Mouse (Mus musculus): ENCODE data around the gene Olfr461. TPM values are rescaled to one million over a fixed set of nuclear protein-coding genes. Genes with fewer than 3 reads are reported as not detected.
"Not testable (repeated sequence)": the region's sequence is repeated elsewhere in the genome, so short reads cannot be mapped to it uniquely, and the experiment has no call there.

Gene Olfr461
- polyA plus RNA-seq (2015; fragmentation: Nextera tagmentation; extraction: Ambion mirVana): 0.13 TPM in 1 of 2 replicates, not detected in the other

DNA sequence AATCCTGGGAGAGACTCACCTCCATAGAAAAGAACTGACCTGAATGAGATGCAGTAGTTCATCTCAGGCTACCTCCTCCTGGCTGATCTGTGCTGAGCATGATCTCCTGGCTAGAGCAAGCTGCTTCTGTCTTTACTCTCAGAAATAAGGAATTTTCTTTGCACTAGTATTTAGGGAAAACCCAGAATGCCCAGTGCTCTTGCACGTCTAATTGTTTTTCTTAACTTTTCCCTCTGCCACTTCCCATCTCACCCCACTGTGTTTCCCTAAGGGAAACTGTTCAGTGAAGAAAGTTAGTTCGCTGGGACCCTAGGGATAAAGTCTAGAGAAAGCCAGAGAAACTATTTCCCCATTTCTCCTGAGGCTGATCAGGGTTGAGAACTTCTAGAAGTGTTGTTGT, at the start of gene Olfr461:
Gene Olfr461, minus strand, starts transcription at position 101 of the 400 bp plus-strand sequence.
- ATAC-seq (ENCODE audit: insufficient number of reproducible peaks, insufficient read depth, low FRiP score, low TSS enrichment, low read depth): no peak
- Histone ChIP-seq H3K9me3 (no peaks in the 10 kb centered on the region), H3K4me3 (no peak within 1 kb of the TSS), H3K27ac (no peak within 1 kb of the TSS), H3K4me2 (no peak within 1 kb of the TSS), H3K9ac (no peak within 1 kb of the TSS), H3K27me3 (no peaks in the 10 kb centered on the region), H3K4me1 (no peaks in the 10 kb centered on the region), H3K36me3 (no peaks in the 10 kb centered on the region)
- WGBS: 86% methylated on average over 2 of the region's 2 CpGs

DNA sequence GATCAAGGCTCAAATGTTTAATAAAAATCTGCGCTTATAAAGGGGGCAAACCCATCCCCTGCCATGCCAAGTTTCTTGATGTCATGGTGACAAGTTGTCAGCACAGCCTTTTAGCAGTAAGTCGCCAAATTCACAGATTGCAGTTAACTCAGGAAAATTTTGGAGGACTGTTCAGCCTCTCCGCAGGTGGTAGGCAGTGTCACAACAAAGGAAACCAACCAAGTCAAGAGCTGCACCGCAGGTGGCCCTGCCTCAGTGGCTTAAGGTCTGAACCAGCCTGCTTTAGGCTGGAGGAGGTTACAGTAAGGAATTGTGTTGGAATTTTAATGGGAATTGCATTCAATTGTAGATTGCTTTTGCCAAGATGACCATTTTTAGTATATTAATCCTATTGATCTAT, 43.7 kb upstream of the Olfr461 start:
- not testable (repeated sequence) for H3K9ac ChIP-seq; H3K36me3 ChIP-seq; H3K4me2 ChIP-seq; H3K9me3 ChIP-seq; ATAC-seq (ENCODE audit: insufficient number of reproducible peaks, insufficient read depth, low FRiP score, low TSS enrichment, low read depth); H3K4me1 ChIP-seq; H3K27me3 ChIP-seq; H3K4me3 ChIP-seq; H3K27ac ChIP-seq
- WGBS: 36% methylated on average over 4 of the region's 4 CpGs

DNA sequence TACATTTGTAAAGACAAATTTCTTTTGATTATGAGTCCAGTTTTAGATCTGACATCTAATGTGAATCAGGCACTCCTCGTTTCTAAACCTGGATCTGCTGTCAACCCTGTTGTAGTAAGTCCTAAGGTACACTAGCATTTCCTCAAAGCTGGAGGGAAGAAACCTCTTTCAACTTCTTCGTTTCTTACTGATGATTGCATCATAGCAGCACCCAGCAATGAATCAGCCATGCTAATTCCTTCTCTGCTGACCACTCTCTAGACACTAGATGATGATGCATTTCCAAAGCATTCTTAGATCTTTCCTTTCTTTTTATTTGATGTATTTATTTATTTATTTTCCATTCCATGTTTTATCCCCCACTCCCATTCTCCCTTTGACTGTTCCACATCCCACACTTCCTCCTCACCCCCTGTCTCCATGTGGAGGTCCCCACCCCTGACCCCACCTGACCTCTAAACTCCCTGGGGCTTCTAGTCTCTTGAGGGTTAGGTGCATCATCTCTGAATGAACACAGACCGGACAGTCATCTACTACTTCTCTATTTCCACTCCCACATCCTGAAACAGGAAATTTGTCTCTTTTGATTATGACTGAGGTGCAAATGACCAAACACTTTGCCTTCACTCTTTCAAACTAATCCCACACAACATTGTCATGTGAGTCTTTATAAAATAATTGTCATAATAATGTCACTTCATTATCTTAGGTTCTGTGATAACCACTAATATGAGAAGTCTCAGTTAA, 40.1 kb upstream of the Olfr461 start:
- H3K27me3 ChIP-seq: no peaks in the 10 kb centered on the region
- H3K36me3 ChIP-seq: no peaks in the 10 kb centered on the region
- no peak overlapping the region for H3K27ac ChIP-seq
- H3K4me3 ChIP-seq: no peak overlapping the region
- H3K9me3 ChIP-seq: no peaks in the 10 kb centered on the region
- H3K9ac ChIP-seq: no peak overlapping the region
- H3K4me2 ChIP-seq: no peak overlapping the region
- H3K4me1 ChIP-seq: no peaks in the 10 kb centered on the region
- ATAC-seq (ENCODE audit: insufficient number of reproducible peaks, insufficient read depth, low FRiP score, low TSS enrichment, low read depth): no peak
- WGBS: 55% methylated on average over 3 of the region's 3 CpGs

DNA sequence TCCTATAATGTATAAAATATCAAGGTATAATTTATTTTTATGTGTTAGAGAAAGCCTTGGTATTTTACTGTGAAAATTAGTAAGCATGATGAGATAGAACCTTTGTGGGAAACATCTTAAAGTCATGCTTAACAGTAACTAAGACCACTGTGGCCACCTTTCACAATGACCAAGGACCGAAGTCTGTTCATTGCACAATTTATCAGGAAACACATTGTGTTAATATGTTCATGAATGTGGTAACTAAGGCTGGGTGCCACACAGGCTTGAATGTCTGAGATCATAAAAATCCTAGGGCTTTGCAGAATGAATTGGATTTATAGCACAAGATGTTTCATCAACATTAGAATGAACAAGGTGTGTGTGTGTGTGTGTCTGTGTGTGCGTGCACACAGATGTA, 33.5 kb upstream of the Olfr461 start:
- Histone ChIP-seq H3K9me3 (no peaks in the 10 kb centered on the region), H3K27me3 (no peaks in the 10 kb centered on the region), H3K27ac (no peak overlapping the region), H3K4me2 (no peak overlapping the region), H3K4me3 (no peak overlapping the region), H3K4me1 (no peaks in the 10 kb centered on the region), H3K9ac (no peak overlapping the region), H3K36me3 (no peaks in the 10 kb centered on the region)
- no peak for ATAC-seq (ENCODE audit: insufficient number of reproducible peaks, insufficient read depth, low FRiP score, low TSS enrichment, low read depth)
- 87% methylated on average over 2 of the region's 2 CpGs for WGBS

DNA sequence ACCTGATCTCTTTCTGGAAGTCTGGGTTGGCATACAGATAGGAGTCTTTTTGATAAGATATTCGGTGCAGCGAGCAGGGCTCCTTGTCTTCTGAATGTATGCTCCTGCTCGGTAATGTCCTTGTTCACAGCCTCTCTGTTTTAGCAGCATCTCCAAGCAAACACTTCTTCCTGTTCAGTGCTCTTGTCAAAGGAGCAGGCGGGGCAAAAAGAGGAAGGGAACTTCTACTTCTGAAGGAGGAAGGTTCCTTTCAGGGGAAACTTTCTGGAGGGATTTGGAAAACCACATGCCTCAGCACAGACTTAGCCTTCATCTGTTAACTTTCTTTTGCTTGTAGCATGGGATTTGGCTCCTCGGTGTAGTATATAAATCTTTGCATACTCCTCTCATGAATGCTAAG, 30.8 kb upstream of the Olfr461 start, which contains the start of gene Clec5a:
Gene Clec5a, minus strand, starts transcription at position 177 of the 400 bp plus-strand sequence.
- 79% methylated on average over 5 of the region's 5 CpGs for WGBS
- no peak within 1 kb of the TSS for H3K4me2 ChIP-seq
- no peak for ATAC-seq (ENCODE audit: insufficient number of reproducible peaks, insufficient read depth, low FRiP score, low TSS enrichment, low read depth)

DNA sequence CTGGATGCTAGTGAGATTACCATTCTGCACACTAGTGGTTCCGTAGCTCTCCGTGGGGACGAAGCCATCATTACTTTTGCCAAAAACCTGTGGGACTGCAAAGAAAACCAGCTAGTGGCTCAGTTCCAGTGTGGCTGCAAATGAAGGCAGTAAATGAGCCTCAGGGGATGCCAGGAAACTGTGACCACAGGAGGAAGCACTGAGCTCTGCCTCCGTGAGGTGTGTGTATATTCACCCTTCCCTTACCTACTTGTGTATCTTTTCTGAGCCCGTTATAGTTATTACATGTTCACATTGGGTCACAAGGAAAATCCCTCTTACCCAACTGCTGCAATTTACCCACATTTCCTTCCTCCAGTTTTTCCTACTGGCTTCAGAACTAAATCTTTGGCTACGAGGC, 29.5 kb upstream of the Olfr461 start:
- no peak overlapping the region for H3K4me2 ChIP-seq
- 82% methylated on average over 6 of the region's 6 CpGs for whole genome bisulfite sequencing
- no peaks in the 10 kb centered on the region for H3K9me3 ChIP-seq
- no peak overlapping the region for H3K9ac ChIP-seq
- ATAC-seq (ENCODE audit: insufficient number of reproducible peaks, insufficient read depth, low FRiP score, low TSS enrichment, low read depth): no peak
- no peaks in the 10 kb centered on the region for H3K4me1 ChIP-seq
- H3K27me3 ChIP-seq: no peaks in the 10 kb centered on the region
- no peak overlapping the region for H3K27ac ChIP-seq
- no peak overlapping the region for H3K4me3 ChIP-seq
- no peaks in the 10 kb centered on the region for H3K36me3 ChIP-seq

More for the DNA sequence above, 30.8 kb upstream of the Olfr461 start, which contains the start of gene Clec5a:
- no peaks in the 10 kb centered on the region for H3K36me3 ChIP-seq
- H3K27ac ChIP-seq: no peak within 1 kb of the TSS
- no peaks in the 10 kb centered on the region for H3K27me3 ChIP-seq
- no peak within 1 kb of the TSS for H3K9ac ChIP-seq
- H3K4me3 ChIP-seq: no peak within 1 kb of the TSS
- H3K4me1 ChIP-seq: no peaks in the 10 kb centered on the region
- no peaks in the 10 kb centered on the region for H3K9me3 ChIP-seq

DNA sequence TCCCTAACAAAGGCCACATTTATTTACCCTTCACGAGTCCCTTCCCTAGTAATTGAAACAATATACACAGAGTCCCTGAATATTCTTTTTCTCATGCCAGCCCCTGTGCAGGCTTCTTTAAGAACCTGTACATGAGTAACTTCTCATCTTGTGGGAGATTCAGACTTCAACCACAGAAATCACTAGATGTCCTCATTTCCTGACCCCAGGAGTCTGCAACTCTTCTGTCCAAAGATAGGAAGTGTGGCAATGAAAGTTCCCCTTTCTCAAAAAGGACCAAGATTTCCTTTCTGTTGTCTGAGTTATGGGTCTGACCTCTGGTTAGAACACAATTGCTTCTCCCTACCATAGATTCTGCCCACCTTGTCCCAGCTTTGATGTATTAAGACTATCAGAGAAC, 21.5 kb upstream of the Olfr461 start:
- no peaks in the 10 kb centered on the region for H3K36me3 ChIP-seq
- ATAC-seq (ENCODE audit: insufficient number of reproducible peaks, insufficient read depth, low FRiP score, low TSS enrichment, low read depth): no peak
- H3K9ac ChIP-seq: no peak overlapping the region
- H3K4me1 ChIP-seq: no peaks in the 10 kb centered on the region
- no peaks in the 10 kb centered on the region for H3K27me3 ChIP-seq
- 48% methylated on average over 1 of the region's 1 CpGs for WGBS
- no peak overlapping the region for H3K4me3 ChIP-seq
- H3K9me3 ChIP-seq: no peaks in the 10 kb centered on the region
- no peak overlapping the region for H3K4me2 ChIP-seq
- no peak overlapping the region for H3K27ac ChIP-seq

DNA sequence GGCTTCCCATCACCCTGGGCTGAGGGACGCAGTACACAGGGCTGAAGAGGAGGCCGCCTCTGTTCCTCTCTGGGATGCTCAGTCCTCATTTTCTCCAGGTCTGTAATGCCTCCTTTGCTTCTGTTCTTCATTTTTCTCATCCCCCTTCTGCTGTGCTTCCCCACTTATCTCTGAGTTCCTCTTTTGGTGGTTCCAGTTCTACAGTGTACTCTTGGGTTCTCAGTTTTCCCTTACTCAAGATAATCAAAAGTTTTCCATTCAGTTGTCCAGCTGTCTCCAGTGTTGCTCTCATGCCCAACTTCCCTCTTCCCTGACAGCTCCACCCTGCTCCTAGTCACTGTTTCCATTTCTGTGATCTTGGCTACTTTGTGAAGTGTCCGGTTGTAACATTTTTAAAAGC, 18.8 kb upstream of the Olfr461 start:
- Histone ChIP-seq H3K4me3 (no peak overlapping the region), H3K4me2 (no peak overlapping the region), H3K9me3 (no peaks in the 10 kb centered on the region), H3K36me3 (no peaks in the 10 kb centered on the region), H3K4me1 (no peaks in the 10 kb centered on the region), H3K27me3 (no peaks in the 10 kb centered on the region), H3K27ac (no peak overlapping the region), H3K9ac (no peak overlapping the region)
- no peak for ATAC-seq (ENCODE audit: insufficient number of reproducible peaks, insufficient read depth, low FRiP score, low TSS enrichment, low read depth)
- 85% methylated on average over 3 of the region's 3 CpGs for WGBS

DNA sequence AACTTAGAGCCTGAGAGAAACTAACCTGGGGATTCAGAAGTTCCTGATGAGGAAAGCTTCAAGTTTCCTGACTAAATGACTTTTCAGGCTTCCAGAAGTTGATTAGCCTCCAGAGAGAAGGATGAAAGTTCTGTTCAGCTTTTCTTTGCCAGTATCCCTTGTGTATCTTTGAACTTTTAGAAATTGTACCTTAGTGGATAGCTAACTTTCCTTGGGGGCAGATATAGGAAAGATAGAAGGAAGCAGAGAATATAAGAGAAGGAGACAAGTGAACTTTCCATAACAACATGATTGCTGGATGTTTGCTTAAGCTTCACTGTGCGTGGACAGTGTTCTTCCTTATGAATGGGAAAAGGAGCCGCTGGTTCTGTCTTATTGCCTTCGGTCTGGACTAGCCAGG, 14.3 kb upstream of the Olfr461 start, which contains the start of gene Olfr460:
Gene Olfr460, plus strand, starts transcription at position 301 of the 400 bp plus-strand sequence.
- ATAC-seq (ENCODE audit: insufficient number of reproducible peaks, insufficient read depth, low FRiP score, low TSS enrichment, low read depth): no peak
- Histone ChIP-seq H3K27ac (no peak within 1 kb of the TSS), H3K4me1 (no peaks in the 10 kb centered on the region), H3K9ac (no peak within 1 kb of the TSS), H3K4me2 (no peak within 1 kb of the TSS), H3K4me3 (no peak within 1 kb of the TSS), H3K27me3 (no peaks in the 10 kb centered on the region), H3K9me3 (no peaks in the 10 kb centered on the region), H3K36me3 (no peaks in the 10 kb centered on the region)
- WGBS: 85% methylated on average over 3 of the region's 3 CpGs

DNA sequence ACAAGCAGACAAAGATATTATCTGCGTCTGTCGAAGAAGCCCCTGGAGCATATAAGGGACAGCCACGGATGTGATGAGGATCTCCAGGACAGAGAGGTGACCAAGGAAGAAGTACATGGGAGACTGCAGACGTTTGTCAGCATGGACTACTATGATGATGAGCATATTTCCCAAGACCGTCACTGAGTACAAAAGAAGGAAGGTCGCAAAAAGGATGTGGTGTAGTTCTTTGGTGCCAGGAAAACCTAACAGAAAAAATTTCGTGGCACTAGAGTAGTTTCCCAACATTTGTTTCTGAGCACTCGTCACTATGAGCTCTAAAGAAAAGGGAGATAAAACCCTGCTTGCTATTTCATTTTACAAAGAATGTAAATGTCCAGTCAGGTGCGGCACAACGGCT, 10.2 kb downstream of the Olfr461 start:
- no peak overlapping the region for H3K4me2 ChIP-seq
- no peak for ATAC-seq (ENCODE audit: insufficient number of reproducible peaks, insufficient read depth, low FRiP score, low TSS enrichment, low read depth)
- H3K27me3 ChIP-seq: no peaks in the 10 kb centered on the region
- no peak overlapping the region for H3K27ac ChIP-seq
- no peak overlapping the region for H3K4me3 ChIP-seq
- no peak overlapping the region for H3K9ac ChIP-seq
- WGBS: 78% methylated on average over 10 of the region's 10 CpGs
- H3K36me3 ChIP-seq: no peaks in the 10 kb centered on the region
- H3K9me3 ChIP-seq: no peaks in the 10 kb centered on the region
- no peaks in the 10 kb centered on the region for H3K4me1 ChIP-seq

DNA sequence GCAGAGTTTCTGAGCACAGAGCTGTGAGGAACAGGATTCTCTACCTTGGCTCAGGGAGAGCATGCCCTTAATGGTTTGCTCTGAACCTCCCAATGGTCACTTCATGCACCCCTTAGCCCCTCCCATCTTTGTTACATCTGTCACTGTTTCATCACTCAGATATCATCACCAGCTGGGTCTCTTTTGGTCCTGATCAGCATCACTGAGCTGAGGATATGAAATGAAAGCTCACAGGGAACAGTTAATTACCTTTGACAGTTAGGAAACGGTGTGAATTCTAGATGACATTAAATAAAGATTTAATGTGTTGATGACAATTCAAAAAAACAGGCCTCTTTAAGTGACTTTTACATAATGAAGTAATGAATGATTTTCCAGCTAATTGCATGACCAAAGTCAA, 35.4 kb downstream of the Olfr461 start, which contains the start of gene Prss37:
Gene Prss37, minus strand, starts transcription at position 101 of the 400 bp plus-strand sequence.
- 72% methylated on average over 1 of the region's 1 CpGs for WGBS
- H3K27ac ChIP-seq: no peak within 1 kb of the TSS
- H3K4me3 ChIP-seq: no peak within 1 kb of the TSS
- H3K9ac ChIP-seq: no peak within 1 kb of the TSS
- H3K27me3 ChIP-seq: no peaks in the 10 kb centered on the region
- no peaks in the 10 kb centered on the region for H3K9me3 ChIP-seq
- no peaks in the 10 kb centered on the region for H3K36me3 ChIP-seq
- no peak for ATAC-seq (ENCODE audit: insufficient number of reproducible peaks, insufficient read depth, low FRiP score, low TSS enrichment, low read depth)
- H3K4me2 ChIP-seq: no peak within 1 kb of the TSS
- H3K4me1 ChIP-seq: no peaks in the 10 kb centered on the region

DNA sequence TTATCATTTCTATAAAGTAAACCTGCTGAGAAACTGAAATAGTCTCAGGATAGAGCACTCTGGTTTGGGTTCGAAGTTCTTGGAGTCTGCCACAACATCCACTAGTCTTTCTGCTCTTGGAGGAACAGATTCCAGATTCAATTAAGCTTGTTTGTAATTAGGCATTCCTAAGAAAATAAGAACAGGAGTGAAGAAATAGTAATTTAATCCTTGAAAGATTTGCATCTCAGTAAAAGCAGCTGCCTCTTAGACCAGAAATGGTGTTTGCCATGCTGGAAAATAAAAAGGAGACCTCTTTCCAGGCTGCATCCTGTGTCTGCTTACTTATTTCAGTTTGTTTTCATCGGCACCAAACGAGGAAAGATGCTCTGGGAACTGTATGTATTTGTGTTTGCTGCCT, 61.6 kb downstream of the Olfr461 start, which contains the start of gene Tas2r108:
Gene Tas2r108, plus strand, starts transcription at position 301 of the 400 bp plus-strand sequence.
- no peak within 1 kb of the TSS for H3K4me2 ChIP-seq
- whole genome bisulfite sequencing: 88% methylated on average over 3 of the region's 3 CpGs
- no peaks in the 10 kb centered on the region for H3K27me3 ChIP-seq
- H3K9ac ChIP-seq: no peak within 1 kb of the TSS
- H3K9me3 ChIP-seq: no peaks in the 10 kb centered on the region
- H3K4me3 ChIP-seq: no peak within 1 kb of the TSS
- H3K4me1 ChIP-seq: no peaks in the 10 kb centered on the region
- no peaks in the 10 kb centered on the region for H3K36me3 ChIP-seq
- ATAC-seq (ENCODE audit: insufficient number of reproducible peaks, insufficient read depth, low FRiP score, low TSS enrichment, low read depth): no peak
- no peak within 1 kb of the TSS for H3K27ac ChIP-seq

Measured in embryonic facial prominence, embryonic 13.5 days (tissue).